Mouse (Mus musculus) megakaryocyte, embryonic 14.5 days (primary cell): ENCODE measurements around the gene Cfap43.

Experiments
- FLI1 ChIP-seq: IDR thresholded peaks from 2 replicates; pipeline ENCODE4 v1.6.1; 2012; ENCODE audit warnings: low read length, inconsistent platforms, mixed read lengths
- GATA1 ChIP-seq: IDR thresholded peaks from 3 replicates; pipeline ENCODE4 v1.6.1; 2012; ENCODE audit warnings: mixed read lengths, low read length, inconsistent platforms, borderline replicate concordance

- no peak for TF ChIP-seq GATA1
- no peak for TF ChIP-seq FLI1
These were observed 222.7 kb downstream of the Cfap43 start for GRCm38 (mm10) chr19:47696411-47696810.
